Mouse (Mus musculus) MEL (cell line): Measurements from ENCODE around the gene Tfpt. TPM values are rescaled to one million over a fixed set of nuclear protein-coding genes. Genes with fewer than 3 reads are reported as not detected.
A peak's percentile ranks its signal among the peaks of the same experiment; 100 is the strongest.

ENCODE experiments used
- DNase-seq: peaks from one replicate; pipeline ENCODE4 v3.0.0; 2011; ENCODE audit warnings: low read depth, low spot score
- H3K27ac ChIP-seq: 2 replicates; pipeline ENCODE4 v1.5.1; 2012; ENCODE audit warnings: low read depth, mild to moderate bottlenecking, control low read depth, low read length, moderate library complexity; ENCODE audit not compliant: control insufficient read depth
- H3K27me3 ChIP-seq, 2 experiments: fragments of 150-350 bp in 1 of 2; sonication (generic) in 1 of 2; 2 replicates each; pipeline ENCODE4 v1.6.1; 2012; ENCODE audit warnings: low read length in 2 of 2, mild to moderate bottlenecking in 2 of 2, improper control_type of control experiment in 1 of 2, moderate library complexity in 1 of 2; ENCODE audit not compliant: insufficient read depth in 2 of 2, control insufficient read depth in 1 of 2
- H3K36me3 ChIP-seq, 2 experiments: 2 replicates each; pipeline ENCODE4 v1.6.1; 2012 to 2014; ENCODE audit warnings: low read length in 2 of 2, improper control_type of control experiment in 1 of 2, inconsistent platforms in 1 of 2, mild to moderate bottlenecking in 1 of 2; ENCODE audit not compliant: insufficient read depth in 2 of 2, control insufficient read depth in 1 of 2
- H3K4me1 ChIP-seq, 2 experiments: fragments of 150-350 bp in 1 of 2; sonication (generic) in 1 of 2; 2 replicates each; pipeline ENCODE4 v1.6.1; 2012; ENCODE audit warnings: low read length in 2 of 2, improper control_type of control experiment in 1 of 2, mild to moderate bottlenecking in 1 of 2; ENCODE audit not compliant: insufficient read depth in 2 of 2, control insufficient read depth in 1 of 2
- H3K4me3 ChIP-seq, 2 experiments: fragments of 150-350 bp in 1 of 2; sonication (generic) in 1 of 2; 2 replicates each; pipeline ENCODE4 v1.5.1; 2012; ENCODE audit warnings: low read depth in 2 of 2, low read length in 2 of 2, mild to moderate bottlenecking in 2 of 2, moderate library complexity in 2 of 2, control low read depth in 1 of 2, improper control_type of control experiment in 1 of 2; ENCODE audit not compliant: control insufficient read depth in 1 of 2, insufficient read depth in 1 of 2
- H3K79me2 ChIP-seq: 2 replicates; pipeline ENCODE4 v1.6.1; 2012; ENCODE audit warnings: mild to moderate bottlenecking, low read length, moderate library complexity; ENCODE audit not compliant: control insufficient read depth, poor library complexity, insufficient read depth
- H3K9ac ChIP-seq: 2 replicates; pipeline ENCODE4 v1.6.1; 2012; ENCODE audit warnings: low read depth, mild to moderate bottlenecking, control low read depth, low read length, moderate library complexity; ENCODE audit not compliant: control insufficient read depth, poor library complexity, severe bottlenecking
- H3K9me3 ChIP-seq: fragments of 150-350 bp; sonication (generic); replicated peaks from 2 replicates; pipeline ENCODE4 v1.6.1; 2012; ENCODE audit warnings: mild to moderate bottlenecking, low read length, improper control_type of control experiment, moderate library complexity; ENCODE audit not compliant: insufficient read depth
- CHD1 ChIP-seq: IDR thresholded peaks from 2 replicates; pipeline ENCODE4 v1.6.1; 2012; ENCODE audit warnings: low read depth, mild to moderate bottlenecking, inconsistent platforms, low read length, improper control_type of control experiment
- CHD2 ChIP-seq: IDR thresholded peaks from 2 replicates; pipeline ENCODE4 v1.6.1; 2011; ENCODE audit warnings: low read length, improper control_type of control experiment
- CTCF ChIP-seq, 3 experiments: IDR thresholded peaks in 2 of 3; conservative IDR thresholded peaks in 1 of 3; 2 replicates each; pipeline ENCODE4 v1.5.1; 2011 to 2012; ENCODE audit warnings: low read length in 3 of 3, low read depth in 2 of 3, mild to moderate bottlenecking in 2 of 3, improper control_type of control experiment in 1 of 3, inconsistent platforms in 1 of 3, mixed read lengths in 1 of 3, moderate library complexity in 1 of 3; ENCODE audit not compliant: control insufficient read depth in 1 of 3, insufficient read depth in 1 of 3, poor library complexity in 1 of 3, severe bottlenecking in 1 of 3
- E2F4 ChIP-seq: IDR thresholded peaks from 2 replicates; pipeline ENCODE4 v1.6.1; 2011; ENCODE audit warnings: low read depth, low read length, improper control_type of control experiment, borderline replicate concordance
- ELF1 ChIP-seq: IDR thresholded peaks from 2 replicates; pipeline ENCODE4 v1.6.1; 2014; ENCODE audit warnings: low read depth, mild to moderate bottlenecking, inconsistent platforms, low read length, improper control_type of control experiment, moderate library complexity
- EP300 ChIP-seq, 2 experiments: IDR thresholded peaks; 2 replicates each; pipeline ENCODE4 v1.6.1; 2011; ENCODE audit warnings: improper control_type of control experiment in 2 of 2, low read length in 2 of 2, low read depth in 1 of 2, mild to moderate bottlenecking in 1 of 2
- ETS1 ChIP-seq: IDR thresholded peaks from 2 replicates; pipeline ENCODE4 v1.6.1; 2012; ENCODE audit warnings: low read depth, mild to moderate bottlenecking, inconsistent platforms, low read length, improper control_type of control experiment, moderate library complexity
- GABPA ChIP-seq: IDR thresholded peaks from 2 replicates; pipeline ENCODE4 v1.6.1; 2012; ENCODE audit warnings: low read depth, mild to moderate bottlenecking, inconsistent platforms, low read length, improper control_type of control experiment, moderate library complexity
- GATA1 ChIP-seq: IDR thresholded peaks from 2 replicates; pipeline ENCODE4 v1.6.1; 2011; ENCODE audit warnings: low read depth, low read length, improper control_type of control experiment
- HCFC1 ChIP-seq: IDR thresholded peaks from 2 replicates; pipeline ENCODE4 v1.6.1; 2012; ENCODE audit warnings: low read depth, mild to moderate bottlenecking, inconsistent platforms, low read length, improper control_type of control experiment, moderate library complexity
- KAT2A ChIP-seq: conservative IDR thresholded peaks from 2 replicates; pipeline ENCODE4 v1.6.1; 2012; ENCODE audit warnings: low read depth, low read length, improper control_type of control experiment, inconsistent platforms
- MAFK ChIP-seq: IDR thresholded peaks from 2 replicates; pipeline ENCODE4 v1.6.1; 2011; ENCODE audit warnings: low read depth, mild to moderate bottlenecking, low read length, improper control_type of control experiment, borderline replicate concordance
- MAX ChIP-seq: IDR thresholded peaks from 2 replicates; pipeline ENCODE4 v1.6.1; 2011; ENCODE audit warnings: low read length, improper control_type of control experiment
- MXI1 ChIP-seq: IDR thresholded peaks from 2 replicates; pipeline ENCODE4 v1.6.1; 2011; ENCODE audit warnings: mild to moderate bottlenecking, low read depth, low read length, improper control_type of control experiment
- MYB ChIP-seq: IDR thresholded peaks from 2 replicates; pipeline ENCODE4 v1.6.1; 2011; ENCODE audit warnings: mild to moderate bottlenecking, low read depth, low read length, improper control_type of control experiment
- NELFE ChIP-seq: IDR thresholded peaks from 2 replicates; pipeline ENCODE4 v1.6.1; 2011; ENCODE audit warnings: low read depth, low read length, improper control_type of control experiment
- POLR2AphosphoS5 ChIP-seq: IDR thresholded peaks from 2 replicates; pipeline ENCODE4 v1.6.1; 2012; ENCODE audit warnings: low read depth, borderline replicate concordance, mild to moderate bottlenecking, inconsistent platforms, low read length, moderate library complexity, mixed read lengths
- SMC3 ChIP-seq: IDR thresholded peaks from 2 replicates; pipeline ENCODE4 v1.6.1; 2011; ENCODE audit warnings: low read depth, low read length, improper control_type of control experiment
- TAL1 ChIP-seq: IDR thresholded peaks from 2 replicates; pipeline ENCODE4 v1.6.1; 2012; ENCODE audit warnings: mild to moderate bottlenecking, inconsistent platforms, low read length, moderate library complexity, mixed read lengths
- TCF12 ChIP-seq: IDR thresholded peaks from 2 replicates; pipeline ENCODE4 v1.6.1; 2014; ENCODE audit warnings: low read depth, mild to moderate bottlenecking, inconsistent platforms, low read length, improper control_type of control experiment, moderate library complexity
- UBTF ChIP-seq: IDR thresholded peaks from 2 replicates; pipeline ENCODE4 v1.6.1; 2012; ENCODE audit warnings: low read depth, mild to moderate bottlenecking, inconsistent platforms, low read length, improper control_type of control experiment, moderate library complexity, borderline replicate concordance; ENCODE audit not compliant: insufficient read depth
- USF2 ChIP-seq, 2 experiments: IDR thresholded peaks; 2 replicates each; pipeline ENCODE4 v1.6.1; 2011 to 2012; ENCODE audit warnings: improper control_type of control experiment in 2 of 2, low read length in 2 of 2, borderline replicate concordance in 1 of 2, inconsistent platforms in 1 of 2, low read depth in 1 of 2, mild to moderate bottlenecking in 1 of 2; ENCODE audit not compliant: insufficient read depth in 1 of 2
- ZMIZ1 ChIP-seq: IDR thresholded peaks from 2 replicates; pipeline ENCODE4 v1.6.1; 2012; ENCODE audit warnings: low read depth, mild to moderate bottlenecking, inconsistent platforms, low read length, improper control_type of control experiment, moderate library complexity
- ZNF384 ChIP-seq: IDR thresholded peaks from 2 replicates; pipeline ENCODE4 v1.6.1; 2012; ENCODE audit warnings: low read depth, mild to moderate bottlenecking, inconsistent platforms, low read length, improper control_type of control experiment
- polyA plus RNA-seq, 2 experiments: library from polyadenylated mRNA; stranded (reverse) in 1 of 2; unstranded in 1 of 2; fragments of >175 nt in 1 of 2; fragments of >200 nt in 1 of 2; gene quantifications; 2 replicates each; pipeline versions ENCODE4 v1.2.1 to v1.2.4; 2012; ENCODE audit warnings: low replicate concordance in 2 of 2, low read depth in 1 of 2; ENCODE audit not compliant: insufficient read length in 2 of 2, insufficient read depth in 1 of 2, missing spikeins in 1 of 2
- total RNA-seq: library from RNA; depleted of rRNA; stranded (reverse); fragments of 300-350 nt; gene quantifications from 2 replicates; pipeline ENCODE4 v1.2.3, GENCODE M21; 2012

The Tfpt gene
- total and polyA plus RNA-seq, 3 experiments = 42.4 to 50.0 TPM; not detected in 1

- Histone ChIP-seq H3K79me2 (no peaks in the 10 kb centered on the region), H3K9me3 (no peaks in the 10 kb centered on the region), H3K4me3 (no peak overlapping the region), H3K9ac (no peak overlapping the region), H3K27ac (no peak overlapping the region), H3K36me3 (peaks cover 0 to 2% of the 10 kb centered on the region in 2 experiments; a peak in 1 of 4 replicates), H3K4me1 (peaks cover 0 to 5% of the 10 kb centered on the region in 2 experiments; a peak in 3 of 4 replicates), H3K27me3 (no peaks in the 10 kb centered on the region)
- DNase-seq = no peak
- TF ChIP-seq ZNF384 (no peak), GATA1 (no peak)
These were observed 35.9 kb downstream of the Tfpt start for GRCm38 (mm10) chr7:3593855-3594254.

- no peak overlapping the region for H3K4me3 ChIP-seq
- TF ChIP-seq CTCF (IDR thresholded peaks at IDR 0.05 in 2 of 3, conservative IDR thresholded peaks at IDR 0.05 in 1 of 3; ENCODE audit: control insufficient read depth in 1 of 3, insufficient read depth in 1 of 3, low read depth in 2 of 3, low read length in 3 of 3, poor library complexity in 1 of 3, severe bottlenecking in 1 of 3) (peak; percentile 14 to 43 (median 34); a peak in 5 of 6 replicates), ETS1 (no peak), MYB (no peak), POLR2AphosphoS5 (no peak)
- TF ChIP-seq, all 39 proteins: peak for 1
- H3K79me2 ChIP-seq = no peaks in the 10 kb centered on the region
- H3K9ac ChIP-seq = no peak overlapping the region
- DNase-seq = peak; percentile 52
- H3K27ac ChIP-seq = no peak overlapping the region
- no peaks in the 10 kb centered on the region for H3K27me3 ChIP-seq
- no peaks in the 10 kb centered on the region for H3K9me3 ChIP-seq
- peaks cover 0 to 2% of the 10 kb centered on the region in 2 experiments; a peak in 1 of 4 replicates for H3K36me3 ChIP-seq
- H3K4me1 ChIP-seq = peaks cover 0 to 5% of the 10 kb centered on the region in 2 experiments; a peak in 3 of 4 replicates
These were observed 38.2 kb downstream of the Tfpt start for GRCm38 (mm10) chr7:3591534-3591933.

GRCm38 (mm10) chr7:3590550-3590949 lies 39.2 kb downstream of the Tfpt start:
- Histone ChIP-seq H3K27ac (no peak overlapping the region), H3K9ac (no peak overlapping the region), H3K36me3 (peaks cover 0 to 2% of the 10 kb centered on the region in 2 experiments; a peak in 2 of 4 replicates), H3K79me2 (no peaks in the 10 kb centered on the region), H3K4me3 (no peak overlapping the region), H3K4me1 (peaks cover under 1 to 5% of the 10 kb centered on the region in 2 experiments; a peak in 3 of 4 replicates), H3K27me3 (no peaks in the 10 kb centered on the region), H3K9me3 (no peaks in the 10 kb centered on the region)
- no peak for DNase-seq
- TF ChIP-seq ETS1 = no peak
- no peak for TF ChIP-seq TAL1
- no peak for TF ChIP-seq CHD1
- TF ChIP-seq MAX = no peak
- no peak for TF ChIP-seq TCF12
- no peak for TF ChIP-seq ELF1
- no peak for TF ChIP-seq MXI1
- TF ChIP-seq CHD2 = no peak
- TF ChIP-seq E2F4 = no peak
- TF ChIP-seq SMC3 = no peak
- no peak for TF ChIP-seq KAT2A
- TF ChIP-seq CTCF (IDR thresholded peaks at IDR 0.05 in 2 of 3, conservative IDR thresholded peaks at IDR 0.05 in 1 of 3; ENCODE audit: control insufficient read depth in 1 of 3, insufficient read depth in 1 of 3, low read depth in 2 of 3, low read length in 3 of 3, poor library complexity in 1 of 3, severe bottlenecking in 1 of 3) = no peak
- TF ChIP-seq MAFK = no peak
- TF ChIP-seq NELFE = no peak
- no peak for TF ChIP-seq ZMIZ1
- no peak for TF ChIP-seq GABPA
- no peak for TF ChIP-seq UBTF
- no peak for TF ChIP-seq HCFC1
- TF ChIP-seq EP300 (IDR thresholded peaks at IDR 0.05; ENCODE audit: low read depth in 1 of 2, low read length in 2 of 2) = no peak
- no peak for TF ChIP-seq USF2 (IDR thresholded peaks at IDR 0.05; ENCODE audit: borderline replicate concordance in 1 of 2, insufficient read depth in 1 of 2, low read depth in 1 of 2, low read length in 2 of 2)
